Mouse (Mus musculus) embryonic fibroblast, embryonic 13.5 days (primary cell): Measurements from ENCODE around the gene Gjc2.

Experiments used
- CTCF ChIP-seq: IDR thresholded peaks from 2 replicates; pipeline ENCODE4 v1.5.1; 2011; ENCODE audit warnings: mild to moderate bottlenecking, control low read depth, low read length, moderate library complexity, borderline replicate concordance; ENCODE audit not compliant: insufficient read depth
- POLR2A ChIP-seq: IDR thresholded peaks from 2 replicates; pipeline ENCODE4 v1.6.1; 2011; ENCODE audit warnings: low read depth, mild to moderate bottlenecking, control low read depth, low read length, moderate library complexity

GRCm38 (mm10) chr11:59209580-59209979 is 26.6 kb upstream of the Gjc2 start:
- TF ChIP-seq POLR2A = no peak
- no peak for TF ChIP-seq CTCF
